Mouse (Mus musculus) heart, postnatal 10 days (tissue): Measurements from ENCODE around the gene Senp3. TPM values are rescaled to one million over a fixed set of nuclear protein-coding genes. Genes with fewer than 3 reads are reported as not detected.
"Not testable (repeated sequence)": the region's sequence is repeated elsewhere in the genome, so short reads cannot be mapped to it uniquely, and the experiment has no call there.

Experiments used
- DNase-seq, 2 experiments: peaks; one replicate each; pipeline ENCODE4 v3.0.0; 2021
- intact Hi-C: fragments of 180-260 bp; cut with DNase I; formaldehyde crosslinking; loops from one replicate; pipeline ENCODE4 v1.15.1; 2025
- total RNA-seq, 2 experiments: library from RNA; stranded (reverse); gene quantifications; 2 replicates each; pipeline ENCODE4 v1.2.3; 2021

Senp3 gene
- 10 to 100 TPM; 48.9 to 49.6 TPM for total RNA-seq

GRCm38 (mm10) chr11:69681314-69682208 lies at the start of gene Senp3:
Senp3 (minus strand) TSS chr11:69682084.
- intact Hi-C loops: loop anchor here (1.0 kb wide), 2 partner anchors 34 to 196 kb away; no protein-coding TSS in a partner anchor
- peak; percentile 97 for DNase-seq

- intact Hi-C loops, DNase-seq: not testable (repeated sequence)
Measured at GRCm38 (mm10) chr11:69731408-69731807, 49.5 kb upstream of the Senp3 start.

GRCm38 (mm10) chr11:69729063-69729462 lies 47.2 kb upstream of the Senp3 start:
- intact Hi-C loops: loop anchor here (5.0 kb wide), 1 partner anchor 148 kb away; the partner anchor contains the start of gene Tmem95
- peak; percentile 30 to 69 for DNase-seq

- intact Hi-C loops: loop anchor here (5.0 kb wide), 1 partner anchor 151 kb away; the partner anchor contains the start of gene Tmem95
- no peak for DNase-seq
Measured at GRCm38 (mm10) chr11:69725951-69726350, 44.1 kb upstream of the Senp3 start.

- DNase-seq: no peak
- intact Hi-C loops: no loop called here
Measured at GRCm38 (mm10) chr11:69723074-69723473, 41.2 kb upstream of the Senp3 start.

GRCm38 (mm10) chr11:69720852-69721251 lies 39.0 kb upstream of the Senp3 start:
- intact Hi-C loops: no loop called here
- no peak for DNase-seq

- intact Hi-C loops: no loop called here
- no peak for DNase-seq
Measured at GRCm38 (mm10) chr11:69719423-69719822, 37.5 kb upstream of the Senp3 start.

- intact Hi-C loops: no loop called here
Measured at GRCm38 (mm10) chr11:69718661-69719060, 36.8 kb upstream of the Senp3 start.

GRCm38 (mm10) chr11:69716953-69717352 lies 35.1 kb upstream of the Senp3 start:
- DNase-seq: no peak
- intact Hi-C loops: no loop called here

More at GRCm38 (mm10) chr11:69718661-69719060, 36.8 kb upstream of the Senp3 start:
- DNase-seq: no peak

- DNase-seq: peak in 1 of 2 experiments; percentile 26
- intact Hi-C loops: loop anchor here (1.0 kb wide), 1 partner anchor 34 kb away; the partner anchor contains the start of gene Senp3
Measured at GRCm38 (mm10) chr11:69715929-69716328, 34.0 kb upstream of the Senp3 start.

GRCm38 (mm10) chr11:69715482-69715881 lies 33.6 kb upstream of the Senp3 start:
- intact Hi-C loops: loop anchor here (1.0 kb wide), 1 partner anchor 33 kb away; the partner anchor contains the start of gene Senp3
- peak in 1 of 2 experiments; percentile 51 for DNase-seq

GRCm38 (mm10) chr11:69714636-69715329 lies 32.9 kb upstream of the Senp3 start:
- no peak for DNase-seq
- intact Hi-C loops: loop anchor here (1.0 kb wide), 1 partner anchor 32 kb away; the partner anchor contains the start of gene Senp3

GRCm38 (mm10) chr11:69712954-69713672 lies 31.2 kb upstream of the Senp3 start:
- DNase-seq: no peak
- intact Hi-C loops: no loop called here

GRCm38 (mm10) chr11:69711082-69711481 lies 29.2 kb upstream of the Senp3 start:
- intact Hi-C loops: no loop called here
- no peak for DNase-seq

- intact Hi-C loops: no loop called here
- no peak for DNase-seq
Measured at GRCm38 (mm10) chr11:69710470-69710869, 28.6 kb upstream of the Senp3 start.

- no peak for DNase-seq
- intact Hi-C loops: no loop called here
Measured at GRCm38 (mm10) chr11:69709554-69710446, 27.9 kb upstream of the Senp3 start.

- intact Hi-C loops: no loop called here
- no peak for DNase-seq
Measured at GRCm38 (mm10) chr11:69708614-69709265, 26.9 kb upstream of the Senp3 start.

- intact Hi-C loops: no loop called here
- DNase-seq: no peak
Measured at GRCm38 (mm10) chr11:69707873-69708381, 26.0 kb upstream of the Senp3 start.

- intact Hi-C loops: no loop called here
- DNase-seq: no peak
Measured at GRCm38 (mm10) chr11:69707480-69707847, 25.6 kb upstream of the Senp3 start.
